Mouse (Mus musculus): ENCODE measurements around the gene Gm16405. TPM values are rescaled to one million over a fixed set of nuclear protein-coding genes. Genes with fewer than 3 reads are reported as not detected.
"Not testable (repeated sequence)": the region's sequence is repeated elsewhere in the genome, so short reads cannot be mapped to it uniquely, and the experiment has no call there.

The Gm16405 gene
- not detected for total RNA-seq (2021)
- long read RNA-seq, experiment 1, result 0 reads
- long read RNA-seq, experiment 2, result 0 reads

DNA sequence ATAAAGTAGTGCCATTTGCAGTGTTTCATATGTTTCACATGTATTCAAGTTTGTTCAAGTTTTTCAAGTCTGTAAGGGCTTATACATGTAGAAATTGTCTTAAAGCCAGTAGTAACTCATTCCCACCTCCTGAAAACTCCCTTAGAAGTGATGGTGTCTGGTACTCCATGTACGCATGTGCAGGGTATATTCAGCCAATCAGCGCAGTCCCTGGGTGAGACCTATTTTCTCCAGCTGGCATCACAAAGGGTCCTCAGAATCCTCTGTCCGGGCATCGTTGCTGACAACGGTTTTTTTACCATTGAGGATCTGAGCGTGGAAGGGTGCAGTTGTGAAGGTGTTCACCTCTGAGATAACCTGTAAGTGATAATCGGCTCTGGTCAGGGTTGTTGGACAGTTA, at the start of gene Gm16405:
Gm16405 (plus strand) TSS at position 301 of the 400 bp plus-strand sequence.
- not testable (repeated sequence) for DNase-seq (ENCODE audit: low spot score in 2 of 2)

Other genes with a start within 250 kb of the Gm16405 start
- not detected for gene Gm16430, start 91.0 kb downstream of the Gm16405 start, total RNA-seq (2021)

Measured in adrenal gland, adult 18-20 months (tissue).